Mouse (Mus musculus): ENCODE data around the gene Plin5.
"Not testable (repeated sequence)": the region's sequence is repeated elsewhere in the genome, so short reads cannot be mapped to it uniquely, and the experiment has no call there.

Gene Plin5

DNA sequence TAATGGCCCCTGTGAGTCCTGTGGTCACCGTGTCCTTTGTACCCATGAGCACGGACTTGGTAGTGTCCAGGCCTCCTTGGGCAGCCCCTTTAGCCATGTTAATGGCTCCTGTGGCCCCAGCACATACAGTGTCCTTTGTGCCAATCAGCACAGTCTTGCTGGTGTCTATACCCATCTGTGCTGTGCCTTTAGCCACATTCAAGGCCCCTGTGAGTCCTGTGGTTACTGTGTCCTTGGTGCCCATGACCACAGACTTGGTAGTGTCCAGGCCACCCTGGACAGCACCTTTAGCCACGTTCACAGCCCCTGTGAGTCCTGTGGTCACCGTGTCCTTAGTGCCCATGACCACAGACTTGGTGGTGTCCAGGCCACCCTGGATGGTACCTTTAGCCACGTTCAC, 12.6 kb downstream of the Plin5 start:
- not testable (repeated sequence) for DNase-seq

DNA sequence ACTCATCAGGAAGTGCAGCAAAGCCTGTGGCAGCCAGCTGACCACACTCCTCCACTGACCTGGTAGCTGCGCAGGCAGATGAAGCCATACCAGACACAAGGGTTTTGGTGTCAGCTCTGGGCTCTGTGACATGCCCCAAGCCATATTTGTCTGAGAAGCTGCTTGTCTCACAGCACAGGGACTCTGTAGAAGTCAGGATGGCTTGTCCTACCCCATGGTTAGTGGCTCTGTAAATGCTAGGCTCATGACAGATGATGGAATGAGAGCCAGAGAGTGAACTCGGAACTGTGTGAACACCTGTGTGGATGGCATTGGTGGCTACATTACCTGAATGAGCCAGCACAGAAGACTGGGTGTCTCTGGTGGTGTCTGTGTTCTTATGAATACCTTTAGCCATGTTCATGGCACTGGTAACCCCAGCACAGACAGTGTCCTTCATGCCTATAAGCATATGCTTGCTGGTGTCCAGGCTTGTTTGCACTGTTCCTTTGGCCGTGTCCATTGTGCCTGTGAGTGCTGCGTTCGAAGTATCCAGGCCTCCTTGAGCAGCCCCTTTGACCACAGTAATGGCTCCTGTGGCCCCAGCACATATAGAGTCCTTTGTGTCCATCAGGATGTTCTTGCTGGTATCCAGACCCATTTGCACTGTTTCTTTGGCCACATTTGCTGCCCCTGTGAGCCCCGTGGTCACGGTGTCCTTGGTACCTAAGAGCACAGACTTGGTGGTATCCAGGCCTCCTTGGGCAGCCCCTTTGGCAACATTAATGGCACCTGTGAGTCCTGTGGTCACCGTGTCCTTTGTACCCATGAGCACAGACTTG, 13.7 kb downstream of the Plin5 start:
- no peak for DNase-seq

DNA sequence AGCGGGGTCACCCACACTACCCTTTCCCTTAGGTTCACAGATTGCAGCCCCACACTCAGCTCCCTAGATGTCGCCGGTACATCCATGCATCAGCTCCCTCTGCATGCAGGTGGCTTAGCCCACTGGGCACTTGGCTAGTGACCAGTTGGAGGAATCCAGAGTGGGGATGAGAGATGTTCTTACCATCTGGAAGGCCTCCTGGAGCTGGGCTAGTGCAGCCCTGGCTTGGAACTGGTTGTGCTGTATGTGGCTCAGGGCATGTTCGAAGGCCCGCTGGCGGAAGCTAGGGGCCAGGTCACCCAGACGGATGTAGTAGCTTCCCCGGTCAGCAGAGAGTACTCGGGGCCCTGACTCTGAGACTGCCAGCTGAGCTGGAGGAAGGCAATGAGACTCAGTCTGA, 14.5 kb downstream of the Plin5 start:
- no peak for DNase-seq

DNA sequence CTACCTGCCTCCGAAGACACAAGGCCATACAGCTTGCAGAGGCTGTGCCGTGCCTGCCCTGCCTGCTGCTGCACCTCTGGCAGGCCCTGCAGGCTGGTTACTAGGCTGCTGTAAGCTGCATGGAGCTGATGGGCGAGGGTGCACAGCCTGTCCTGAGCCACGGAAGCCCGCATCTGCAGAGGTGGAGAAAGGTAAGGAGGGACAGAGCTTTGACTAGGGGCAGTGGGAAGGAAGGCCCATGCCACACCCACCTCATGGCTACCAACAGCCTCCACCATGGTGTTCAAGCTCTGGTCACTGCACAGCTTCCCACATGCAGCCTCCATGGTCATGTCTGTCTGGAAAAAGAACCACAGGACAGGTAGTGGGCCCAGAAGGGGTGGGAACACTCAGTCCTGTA, 15.2 kb downstream of the Plin5 start:
- DNase-seq, result no peak

DNA sequence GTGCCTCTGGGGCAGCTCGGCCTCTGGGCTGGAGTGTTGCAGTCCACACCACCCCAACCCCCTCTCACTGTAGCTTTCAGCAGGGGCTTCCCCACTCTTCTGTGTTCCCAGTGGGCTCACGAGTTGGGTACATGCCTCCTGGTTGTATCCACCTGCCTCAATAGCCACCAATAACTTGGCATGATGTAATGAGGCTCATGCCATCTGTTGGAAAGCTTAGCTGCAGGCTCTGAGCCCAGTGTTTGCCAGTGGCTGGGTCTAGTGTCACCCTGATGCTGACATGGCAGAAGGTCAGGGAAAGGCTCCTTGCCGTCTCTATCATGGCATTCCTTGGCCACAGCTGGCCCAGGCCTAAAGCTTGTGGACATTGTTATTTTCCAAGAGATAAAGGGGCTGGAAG, 16.6 kb downstream of the Plin5 start:
- DNase-seq, result no peak

DNA sequence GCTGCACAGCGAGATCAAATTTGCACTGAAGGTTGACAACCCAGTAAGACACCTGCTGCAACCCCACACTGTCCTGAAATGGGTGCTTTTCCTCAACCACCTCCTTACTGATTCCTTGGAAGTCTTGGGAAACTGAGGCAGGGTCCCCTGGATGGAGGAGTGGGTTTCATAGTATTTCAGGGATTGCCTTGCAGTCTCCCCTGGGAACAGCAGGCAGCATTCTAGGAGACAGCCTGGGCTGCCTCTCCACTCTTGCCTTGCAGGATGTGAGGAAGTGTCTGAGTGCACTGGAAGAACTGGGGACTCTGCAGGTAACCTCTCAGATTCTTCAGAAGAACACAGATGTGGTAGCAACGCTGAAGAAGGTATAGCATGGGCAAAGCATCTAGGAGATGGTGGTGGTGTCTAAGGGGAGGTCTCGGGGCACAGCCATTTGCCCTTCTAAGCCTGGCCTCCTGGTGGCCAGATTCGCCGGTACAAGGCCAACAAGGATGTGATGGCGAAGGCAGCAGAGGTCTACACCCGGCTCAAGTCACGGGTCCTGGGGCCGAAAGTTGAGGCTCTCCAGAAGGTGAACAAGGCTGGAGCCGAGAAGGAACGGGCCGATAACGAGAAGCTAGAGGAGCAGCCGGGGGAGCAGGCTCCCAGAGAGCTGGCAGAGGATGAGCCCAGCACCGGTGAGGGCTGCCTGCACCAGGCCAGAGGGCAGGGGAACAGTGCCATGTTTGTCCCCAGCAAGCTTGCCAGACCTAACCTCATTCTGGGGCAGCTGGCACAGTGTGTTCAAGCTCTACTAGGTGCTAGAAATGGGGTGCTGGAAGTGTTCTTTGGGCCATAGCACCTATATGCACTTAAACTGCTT, 18.5 kb downstream of the Plin5 start:
- no peak for DNase-seq

DNA sequence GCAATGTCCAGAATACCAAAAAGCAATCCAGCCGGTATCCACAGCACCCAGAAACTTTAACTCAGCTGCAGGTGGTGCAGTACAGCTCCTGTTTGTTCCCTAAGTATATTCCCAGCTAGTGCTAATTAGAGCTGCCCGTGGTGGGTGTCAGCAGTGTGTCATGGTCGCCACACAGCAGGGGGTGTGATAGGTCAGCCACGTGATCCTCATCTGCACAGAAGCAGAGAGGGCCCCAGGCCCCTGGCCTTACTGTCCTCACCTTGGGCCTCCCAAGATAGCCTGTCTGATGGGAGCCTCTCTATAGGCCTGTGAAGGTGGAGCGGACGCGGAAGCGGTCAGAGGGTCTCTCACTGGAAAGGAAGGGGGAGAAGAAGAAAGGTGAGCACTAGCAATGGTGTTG, 19.2 kb downstream of the Plin5 start:
- no peak for DNase-seq

DNA sequence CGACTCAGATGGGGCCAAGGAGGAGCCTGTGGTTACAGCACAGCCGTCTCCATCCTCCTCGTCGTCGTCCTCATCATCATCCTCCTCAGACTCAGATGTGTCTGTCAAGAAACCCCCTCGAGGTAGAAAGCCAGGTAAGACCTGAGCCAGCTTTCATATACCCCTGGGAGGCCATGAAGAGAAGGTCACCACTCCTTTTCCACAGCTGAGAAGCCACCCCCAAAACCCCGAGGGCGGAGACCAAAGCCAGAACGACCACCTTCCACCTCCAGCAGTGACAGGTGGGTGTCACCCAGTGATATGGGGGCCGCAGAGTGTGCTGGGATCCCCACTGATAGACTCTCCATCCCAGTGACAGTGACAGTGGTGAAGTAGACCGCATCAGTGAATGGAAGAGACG, 20.5 kb downstream of the Plin5 start:
- DNase-seq, result no peak

DNA sequence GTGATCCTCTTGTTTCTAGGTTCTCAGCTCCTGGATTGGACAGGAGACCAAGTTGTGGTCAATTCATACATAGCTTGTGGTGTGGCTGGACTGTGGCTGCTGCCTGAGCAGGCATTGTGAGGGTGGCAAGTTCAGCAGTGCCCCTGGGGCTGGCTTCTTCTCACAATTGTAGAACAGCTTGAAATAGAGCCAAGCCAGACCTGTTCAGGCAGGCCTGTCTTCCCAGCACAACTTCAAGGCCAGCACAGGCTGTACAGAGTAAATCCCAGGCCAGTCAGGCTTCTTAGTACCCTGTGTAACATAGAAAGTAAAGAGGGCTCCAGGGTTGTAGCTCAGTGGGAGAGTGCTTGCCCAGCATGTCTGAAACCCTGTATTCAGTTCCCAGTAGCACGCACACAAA, 24.6 kb downstream of the Plin5 start:
- no peak for DNase-seq

DNA sequence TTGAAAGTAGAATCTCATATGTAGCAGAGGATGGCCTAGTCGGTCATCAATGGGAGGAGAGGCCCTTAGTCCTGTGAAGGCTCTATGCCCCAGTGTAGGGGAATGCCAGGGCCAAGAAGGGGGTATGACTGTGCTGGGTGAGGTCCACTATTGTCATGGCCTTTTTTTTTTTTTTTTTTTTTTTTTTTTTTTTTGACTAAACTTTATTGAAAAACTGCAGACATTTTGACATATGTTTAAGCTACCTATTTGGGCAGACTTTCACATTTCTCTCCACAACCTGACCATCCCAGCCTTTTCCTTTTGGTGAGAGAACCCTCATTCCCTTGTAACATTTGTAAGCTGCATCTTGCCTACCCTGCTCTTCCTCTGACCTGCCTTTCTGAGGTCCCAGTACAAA, 25.1 kb downstream of the Plin5 start:
- DNase-seq, result no peak

DNA sequence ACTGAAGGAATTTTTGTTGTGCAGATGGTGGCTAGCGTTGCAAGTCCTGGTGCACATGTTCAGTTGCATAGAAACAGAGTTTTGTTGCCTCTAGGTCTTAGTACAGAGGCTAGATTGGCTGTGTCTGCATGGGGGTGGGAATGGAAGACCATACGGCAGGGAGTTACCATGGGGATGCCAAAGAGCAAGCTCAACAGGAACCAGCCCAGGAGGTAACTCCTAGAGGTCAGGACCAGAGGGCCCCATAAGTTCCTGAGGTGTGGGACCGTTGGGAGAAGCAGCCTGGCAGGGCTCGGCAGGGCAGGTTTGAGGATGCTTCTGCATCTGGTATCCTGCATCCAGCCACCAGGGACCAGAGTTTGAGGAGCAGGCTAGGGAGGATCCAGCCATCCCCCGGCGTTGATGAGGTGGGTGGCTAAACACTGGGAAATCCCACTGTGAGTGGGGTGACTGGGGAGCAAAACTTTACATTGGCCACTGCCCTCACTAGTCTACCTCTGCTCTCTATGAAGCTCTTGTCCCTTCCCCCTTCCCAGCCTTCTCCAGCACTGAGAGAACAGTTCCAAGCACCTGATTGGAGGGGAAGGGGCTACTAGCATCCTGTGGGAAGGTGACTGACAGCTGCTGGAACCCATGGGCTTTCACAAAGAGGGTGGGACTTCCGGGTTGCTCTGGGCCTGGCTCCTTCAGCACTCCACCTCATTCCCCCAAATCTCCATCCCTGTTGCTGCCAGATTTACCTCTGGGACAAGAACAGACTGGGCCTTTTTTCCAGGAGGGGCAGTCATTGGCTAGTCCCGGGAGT, 36.4 kb downstream of the Plin5 start:
- peak; percentile 42 for DNase-seq

DNA sequence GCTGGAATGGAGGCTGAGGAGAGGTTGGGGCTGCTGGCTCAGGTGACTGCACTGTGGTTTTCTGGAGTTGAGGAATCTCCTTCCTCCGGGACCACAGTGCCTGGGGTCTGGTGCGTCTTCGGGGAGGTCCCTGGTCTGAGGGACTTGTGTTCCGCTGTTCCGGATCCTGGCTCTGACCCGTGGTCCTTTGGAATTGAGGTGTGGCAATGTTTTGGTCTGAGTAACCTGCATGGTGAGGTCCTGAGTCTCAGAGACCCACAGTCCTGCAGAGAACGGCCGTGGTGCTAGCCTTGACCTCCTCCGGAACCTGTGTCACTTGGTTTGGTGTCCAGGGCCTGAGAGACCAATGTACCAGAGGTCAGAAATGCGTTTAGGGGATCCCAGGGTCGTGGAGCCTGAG, 37.5 kb downstream of the Plin5 start:
- DNase-seq, result no peak

DNA sequence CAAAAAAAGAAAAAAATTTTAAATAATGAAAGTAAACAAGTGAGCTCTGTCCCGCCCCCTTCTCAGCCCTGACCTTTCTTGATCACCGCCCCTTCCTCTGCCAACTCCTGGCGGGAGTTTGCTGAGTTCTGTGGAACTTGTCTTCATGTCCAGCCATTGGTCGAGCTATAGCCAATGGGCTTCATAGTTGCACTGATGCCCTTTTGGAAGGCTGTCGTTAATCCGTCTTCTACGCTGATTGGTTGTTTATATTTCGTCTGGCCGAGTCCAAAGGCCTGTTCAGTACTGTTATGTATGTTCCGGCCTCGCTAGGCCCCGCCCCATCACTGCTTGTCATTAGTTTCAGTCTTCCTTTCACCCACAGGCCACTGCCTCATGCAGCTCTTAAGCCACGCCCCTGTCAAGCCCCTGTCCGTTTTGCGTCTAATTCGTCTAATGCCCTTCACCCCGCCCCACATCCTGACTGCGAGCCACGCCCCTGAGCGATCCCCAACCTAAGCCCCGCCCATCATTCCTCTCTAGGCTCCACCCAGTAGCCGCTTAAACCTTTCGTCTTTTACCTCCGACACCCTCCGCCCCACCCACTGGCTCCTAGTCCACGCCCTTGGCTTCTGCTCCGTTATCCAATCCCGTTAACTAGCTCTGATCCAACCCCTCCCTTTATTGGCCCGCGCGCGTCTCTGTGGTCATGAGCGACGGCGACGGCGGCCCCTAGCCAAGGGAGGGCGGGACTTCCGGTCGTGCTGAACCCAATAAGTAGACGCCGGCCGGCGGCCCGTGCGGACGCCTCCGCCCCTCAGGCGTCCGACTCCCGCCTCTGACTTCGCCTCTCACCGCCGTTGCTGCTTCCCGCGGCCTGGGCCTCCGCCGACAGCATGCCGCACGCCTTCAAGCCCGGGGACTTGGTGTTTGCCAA, 38.3 kb downstream of the Plin5 start, which contains the start of gene Hdgfl2:
Gene Hdgfl2, plus strand, starts transcription at position 755 of the 916 bp plus-strand sequence.
- peak; percentile 99 for DNase-seq

DNA sequence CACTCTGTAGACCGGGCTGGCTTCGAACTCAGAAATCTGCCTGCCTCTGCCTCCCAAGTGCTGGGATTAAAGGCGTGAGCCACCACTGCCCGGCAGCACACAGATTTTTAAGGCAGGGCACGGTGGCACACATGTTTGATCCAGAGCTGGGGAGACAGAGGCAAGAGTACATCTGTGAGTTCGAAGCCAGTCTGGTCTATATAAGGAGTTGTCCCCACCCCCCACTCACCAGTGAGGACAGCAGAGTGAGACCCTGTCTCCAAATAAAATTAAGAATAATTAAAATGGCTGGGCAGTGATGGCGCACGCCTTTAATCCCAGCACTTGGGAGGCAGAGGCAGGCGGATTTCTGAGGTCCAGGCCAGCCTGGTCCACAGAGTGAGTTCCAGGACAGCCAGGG, 39.0 kb downstream of the Plin5 start:
- DNase-seq, result not testable (repeated sequence)

DNA sequence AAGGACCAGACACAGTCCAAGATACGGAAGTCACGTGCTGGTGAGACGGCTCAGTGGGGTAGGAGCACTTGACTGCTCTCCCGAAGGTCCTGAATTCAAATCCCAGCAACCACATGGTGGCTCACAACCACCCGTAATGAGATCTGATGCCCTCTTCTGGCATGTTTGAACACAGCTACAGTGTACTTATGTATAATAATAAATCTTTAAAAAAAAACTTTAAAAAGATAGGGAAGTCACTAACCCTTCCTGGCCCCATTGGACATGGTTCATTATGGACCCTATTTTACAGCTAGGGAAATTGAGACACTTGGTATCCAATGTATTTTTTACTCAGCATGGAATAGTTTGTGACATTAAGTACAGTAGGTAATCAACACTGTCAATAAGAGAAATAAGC, 39.9 kb downstream of the Plin5 start:
- DNase-seq, result no peak

DNA sequence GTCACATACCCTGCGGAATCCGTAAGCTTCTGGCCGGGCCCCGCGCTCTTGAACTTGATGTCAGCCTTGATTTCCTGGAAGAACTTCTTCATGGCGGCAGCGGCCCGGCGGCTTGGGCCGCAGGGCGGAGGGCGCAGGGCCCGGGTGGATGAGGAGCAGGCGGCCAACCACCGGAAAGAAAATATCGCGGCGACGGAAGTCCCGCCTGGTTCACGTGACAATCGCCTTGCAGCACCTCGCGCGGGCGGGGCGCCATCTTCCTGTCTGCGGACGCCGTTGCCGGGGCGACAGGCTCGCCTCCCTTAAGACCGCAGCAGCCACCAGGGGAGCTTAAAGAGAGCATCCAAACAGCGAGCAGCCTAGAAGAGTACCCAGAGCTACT, 42.6 kb downstream of the Plin5 start, which contains the start of gene Ubxn6:
Gene Ubxn6, minus strand, starts transcription at position 202 of the 382 bp plus-strand sequence.
- peak; percentile 98 for DNase-seq

DNA sequence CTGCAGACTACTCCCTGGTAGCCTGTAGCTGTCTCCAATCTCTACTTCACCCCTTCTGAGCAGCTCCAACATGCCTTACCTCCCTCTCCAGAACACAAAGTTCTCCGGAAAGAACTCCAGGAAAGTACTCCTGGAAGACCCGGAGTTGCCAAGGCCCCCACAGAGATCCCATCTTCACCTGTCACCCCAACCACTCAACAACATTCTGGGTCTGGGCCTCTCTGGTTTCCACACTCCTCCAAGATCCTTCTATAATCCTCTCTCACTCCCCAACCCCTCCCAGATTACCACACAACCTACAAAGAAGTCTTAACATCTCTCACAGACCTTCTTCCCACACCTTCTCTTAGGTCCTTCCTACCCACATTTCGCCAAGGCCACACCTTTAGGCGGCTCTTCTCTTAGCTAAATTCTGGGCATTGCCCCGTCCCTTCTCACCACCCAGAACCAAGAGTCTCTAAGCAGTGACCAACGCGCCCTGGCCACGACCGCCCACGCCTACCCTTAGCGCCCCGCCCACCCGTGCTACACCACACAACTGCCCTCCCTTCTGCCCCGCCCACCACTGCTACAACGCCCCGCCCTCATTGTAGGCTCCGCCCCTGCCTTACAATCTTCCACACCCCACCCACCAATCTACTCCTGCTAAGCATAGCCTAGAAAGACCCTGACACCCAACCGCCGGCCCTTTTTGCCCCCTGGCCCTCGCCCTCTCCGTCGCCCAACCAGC, 43.1 kb downstream of the Plin5 start:
- peak; percentile 45 for DNase-seq

DNA sequence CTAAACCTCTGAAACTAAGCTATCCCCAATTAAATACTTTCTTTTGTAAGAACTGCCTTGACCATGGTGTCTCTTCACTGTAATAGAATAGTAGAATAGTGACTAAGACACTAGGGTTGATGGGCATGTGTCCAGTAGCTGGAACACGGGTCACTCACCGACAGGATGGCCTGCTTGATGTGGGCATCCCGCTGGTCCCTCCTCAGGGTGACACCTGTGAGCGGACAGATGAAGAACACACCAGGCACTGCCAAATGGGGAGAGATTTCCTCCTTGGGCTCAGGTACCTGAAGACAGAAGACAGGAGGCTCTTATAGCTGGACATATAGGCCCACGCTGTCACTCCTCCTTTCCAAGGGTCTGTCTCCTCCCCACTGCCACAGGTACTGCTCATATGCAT, 45.2 kb downstream of the Plin5 start:
- DNase-seq, result no peak

DNA sequence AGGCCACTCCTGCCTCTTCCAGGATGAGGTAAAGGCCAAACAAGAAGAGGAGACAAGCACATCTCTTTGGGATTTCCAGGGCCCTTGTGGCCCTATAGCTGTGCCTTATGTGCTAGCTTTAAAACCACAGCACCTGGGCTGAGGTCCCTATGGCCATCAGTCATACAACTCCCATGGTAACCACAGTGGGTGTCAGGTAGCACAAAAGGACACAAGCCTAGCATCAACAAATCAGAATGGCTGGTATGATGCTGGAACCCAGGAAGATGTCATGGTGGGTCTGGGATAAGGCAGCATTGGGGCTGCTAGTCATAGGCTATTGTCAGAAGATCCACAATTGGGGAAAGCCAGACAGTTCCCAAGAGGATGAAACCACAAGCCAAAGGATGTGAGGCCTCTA, 46.3 kb downstream of the Plin5 start:
- DNase-seq, result no peak

DNA sequence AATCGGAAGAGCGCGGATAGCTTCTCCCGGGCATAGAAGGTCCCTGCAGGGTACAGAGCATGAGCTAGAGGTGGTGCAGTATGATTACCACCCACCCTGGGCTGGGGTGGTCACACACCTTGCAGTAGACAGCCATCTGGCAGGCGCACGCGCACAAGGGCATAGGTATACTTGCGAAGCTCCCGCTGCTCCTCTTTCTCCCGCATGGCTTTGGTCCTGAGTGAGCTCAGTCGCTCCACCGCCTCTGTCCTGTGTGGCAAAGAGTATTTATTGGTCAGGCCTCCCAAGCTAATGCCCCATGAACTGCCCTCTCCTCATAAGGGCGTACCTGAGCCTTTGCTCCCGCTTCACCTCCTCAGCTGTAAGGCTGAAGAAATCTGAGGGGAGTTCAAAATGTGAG, 48.3 kb downstream of the Plin5 start:
- DNase-seq, result no peak

DNA sequence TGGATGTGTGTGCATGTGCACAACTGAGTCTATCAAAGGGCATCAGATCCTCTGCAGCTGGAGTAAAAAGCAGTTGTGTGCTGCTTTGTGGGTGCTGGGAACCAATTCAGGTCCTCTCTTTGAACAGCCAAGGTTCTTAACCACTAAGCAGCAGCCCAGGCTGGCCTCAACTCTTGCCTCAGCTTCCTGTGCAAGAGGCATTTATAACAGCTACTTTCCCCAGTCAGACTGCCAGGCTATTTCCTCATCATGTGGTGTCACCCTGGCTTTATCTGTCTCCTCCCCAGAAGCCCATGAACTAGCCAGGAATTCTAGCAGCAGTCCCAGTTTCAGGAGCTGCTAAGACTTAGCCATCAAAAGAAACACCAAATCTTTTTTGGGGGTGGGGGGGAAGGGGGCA, 50.9 kb downstream of the Plin5 start:
- DNase-seq, result no peak

Data from right cerebral cortex, postnatal 25 days (tissue).